Mouse (Mus musculus): ENCODE data around the gene Tcte3. TPM values are rescaled to one million over a fixed set of nuclear protein-coding genes. Genes with fewer than 3 reads are reported as not detected.
"Not testable (repeated sequence)": the region's sequence is repeated elsewhere in the genome, so short reads cannot be mapped to it uniquely, and the experiment has no call there.

The Tcte3 gene
- polyA plus RNA-seq, 1 experiment from 2014 or later = 0.74 TPM

DNA sequence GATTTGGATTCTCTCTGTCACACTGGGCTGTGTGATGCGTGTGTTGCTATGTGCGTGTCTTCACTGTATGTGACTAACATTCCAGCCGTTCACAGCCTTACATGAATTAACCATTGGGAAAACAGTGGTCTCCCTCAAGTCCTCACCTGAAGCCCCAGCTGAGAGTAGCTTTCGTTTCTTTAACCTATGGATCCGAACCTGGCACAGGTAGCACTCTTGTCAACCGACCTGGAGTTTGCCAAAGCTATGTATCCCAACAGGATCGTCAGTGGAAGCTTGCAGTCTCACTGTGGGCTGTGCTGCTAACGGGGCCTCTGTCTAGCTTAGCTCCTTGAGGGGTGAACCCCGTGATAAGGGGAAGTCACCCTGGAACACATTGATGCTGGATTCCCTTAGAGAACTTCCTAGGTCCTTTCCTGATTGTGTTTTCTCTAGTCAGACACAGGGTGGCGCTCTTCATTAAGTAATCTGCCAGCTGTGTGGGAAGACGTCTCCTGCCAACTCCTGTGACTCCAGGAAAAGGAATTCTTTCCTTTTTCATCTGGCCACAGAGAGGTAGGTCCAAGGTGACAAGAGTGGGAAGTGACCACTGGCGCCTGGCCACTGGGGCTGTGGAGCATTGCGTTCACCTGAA, 24.2 kb upstream of the Tcte3 start:
- ATAC-seq (ENCODE audit: low FRiP score) = peak; percentile 87
- Histone ChIP-seq H3K4me3 (replicated peaks) (no peak overlapping the region), H3K27ac (peak overlapping the region; percentile 74), H3K9ac (no peak overlapping the region), H3K4me1 (peaks cover 15% of the 10 kb centered on the region), H3K27me3 (no peaks in the 10 kb centered on the region), H3K4me2 (peak overlapping the region; percentile 47), H3K9me3 (no peaks in the 10 kb centered on the region), H3K36me3 (replicated peaks) (peaks cover 11% of the 10 kb centered on the region)
- WGBS = 42% methylated on average over 13 of the region's 13 CpGs

DNA sequence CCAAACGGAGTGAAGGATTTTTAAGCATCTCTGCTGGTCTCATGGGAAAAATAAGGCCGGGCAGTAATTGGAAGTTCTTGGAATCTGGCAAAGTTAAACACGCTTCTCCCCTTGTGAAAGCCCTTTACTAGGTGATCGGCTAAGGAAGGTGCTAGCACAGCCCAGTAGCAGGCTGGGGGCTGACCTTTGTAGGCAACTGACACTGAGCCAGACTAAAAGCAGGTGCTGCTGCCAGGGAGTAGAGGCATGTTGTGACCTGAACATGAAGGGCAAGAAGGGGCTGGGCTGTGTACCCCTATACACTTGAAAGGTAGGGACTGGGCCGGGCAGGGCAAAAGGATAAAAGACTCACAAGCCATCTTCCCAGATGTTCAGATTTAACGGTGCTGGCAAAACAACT, 19.1 kb upstream of the Tcte3 start:
- Histone ChIP-seq H3K4me3 (replicated peaks) (no peak overlapping the region), H3K36me3 (replicated peaks) (peaks cover 34% of the 10 kb centered on the region), H3K4me2 (no peak overlapping the region), H3K9me3 (no peaks in the 10 kb centered on the region), H3K4me1 (no peaks in the 10 kb centered on the region), H3K27ac (no peak overlapping the region), H3K9ac (no peak overlapping the region), H3K27me3 (no peaks in the 10 kb centered on the region)
- no peak for ATAC-seq (ENCODE audit: low FRiP score)
- WGBS = 90% methylated on average over 6 of the region's 6 CpGs

DNA sequence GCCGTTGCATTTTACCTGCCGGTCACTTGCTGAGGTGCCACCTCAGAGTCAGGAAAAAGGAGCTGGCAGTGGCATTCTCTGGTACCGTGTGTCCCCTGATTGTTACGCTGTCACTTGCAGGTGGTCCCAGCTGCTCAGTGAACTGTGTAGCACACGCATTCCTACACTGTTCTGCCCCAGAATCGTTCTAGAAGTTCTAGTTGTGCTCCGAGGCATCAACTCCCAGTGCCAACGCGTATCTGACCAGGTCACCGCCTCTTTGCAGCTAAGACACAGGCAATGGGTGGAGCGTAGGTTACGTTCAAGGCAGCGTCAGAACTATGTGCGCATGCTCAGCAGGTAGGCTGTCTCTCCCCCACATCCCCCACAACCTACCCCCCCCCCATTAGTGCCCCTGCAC, 18.4 kb upstream of the Tcte3 start:
- Histone ChIP-seq H3K4me1 (no peaks in the 10 kb centered on the region), H3K36me3 (replicated peaks) (peaks cover 34% of the 10 kb centered on the region), H3K9me3 (no peaks in the 10 kb centered on the region), H3K27ac (no peak overlapping the region), H3K4me2 (no peak overlapping the region), H3K27me3 (no peaks in the 10 kb centered on the region), H3K4me3 (replicated peaks) (no peak overlapping the region), H3K9ac (no peak overlapping the region)
- no peak for ATAC-seq (ENCODE audit: low FRiP score)
- 94% methylated on average over 14 of the region's 14 CpGs for WGBS

DNA sequence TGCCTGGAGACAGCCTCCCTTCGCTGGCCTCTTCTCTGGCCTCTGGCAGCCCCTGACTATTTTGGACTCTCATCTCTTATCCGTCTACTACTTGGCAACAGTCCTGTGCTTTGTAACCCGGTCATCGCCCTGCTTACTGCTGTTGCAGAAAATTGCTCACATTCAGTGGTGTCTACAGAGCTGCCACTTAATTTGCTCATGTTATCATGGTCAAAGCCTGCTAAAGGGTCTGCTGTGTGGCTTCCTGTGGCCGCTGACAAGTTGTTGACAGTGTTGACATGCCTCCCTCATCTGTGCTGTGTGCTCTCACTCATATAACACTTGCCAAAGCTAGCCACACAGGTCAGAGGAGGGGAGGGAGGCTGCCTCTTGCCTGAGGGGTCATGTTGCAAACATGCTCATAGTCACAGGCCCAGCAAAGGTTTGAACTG, 16.9 kb upstream of the Tcte3 start:
- Histone ChIP-seq H3K4me3 (replicated peaks) (no peak overlapping the region), H3K27ac (no peak overlapping the region), H3K4me1 (no peaks in the 10 kb centered on the region), H3K9me3 (no peaks in the 10 kb centered on the region), H3K36me3 (replicated peaks) (peaks cover 34% of the 10 kb centered on the region), H3K9ac (no peak overlapping the region), H3K4me2 (no peak overlapping the region), H3K27me3 (no peaks in the 10 kb centered on the region)
- WGBS = 95% methylated on average over 5 of the region's 5 CpGs
- no peak for ATAC-seq (ENCODE audit: low FRiP score)

DNA sequence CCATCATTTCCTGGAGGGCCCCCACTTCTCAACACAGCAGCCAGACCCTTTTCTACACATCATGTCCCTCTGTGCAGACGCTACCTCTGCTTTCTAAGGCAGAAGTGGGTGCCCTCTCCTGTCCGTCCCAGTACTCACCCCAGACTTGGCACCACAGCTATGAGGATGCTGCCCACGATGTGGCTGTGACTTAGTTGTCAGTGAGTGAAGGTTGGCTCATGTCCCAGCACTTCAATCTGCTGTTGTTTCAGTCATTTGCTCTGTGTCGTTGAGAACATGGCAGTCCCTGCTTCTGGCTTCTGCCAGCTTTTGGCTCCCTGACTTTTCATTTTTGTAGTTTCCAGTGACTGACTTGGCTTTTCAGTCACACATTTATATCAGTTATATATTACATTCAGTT, 14.6 kb upstream of the Tcte3 start:
- Histone ChIP-seq H3K4me3 (replicated peaks) (no peak overlapping the region), H3K27me3 (no peaks in the 10 kb centered on the region), H3K4me1 (no peaks in the 10 kb centered on the region), H3K4me2 (no peak overlapping the region), H3K27ac (no peak overlapping the region), H3K36me3 (replicated peaks) (peaks cover 24% of the 10 kb centered on the region), H3K9me3 (no peaks in the 10 kb centered on the region), H3K9ac (no peak overlapping the region)
- 93% methylated on average over 4 of the region's 4 CpGs for WGBS
- no peak for ATAC-seq (ENCODE audit: low FRiP score)

DNA sequence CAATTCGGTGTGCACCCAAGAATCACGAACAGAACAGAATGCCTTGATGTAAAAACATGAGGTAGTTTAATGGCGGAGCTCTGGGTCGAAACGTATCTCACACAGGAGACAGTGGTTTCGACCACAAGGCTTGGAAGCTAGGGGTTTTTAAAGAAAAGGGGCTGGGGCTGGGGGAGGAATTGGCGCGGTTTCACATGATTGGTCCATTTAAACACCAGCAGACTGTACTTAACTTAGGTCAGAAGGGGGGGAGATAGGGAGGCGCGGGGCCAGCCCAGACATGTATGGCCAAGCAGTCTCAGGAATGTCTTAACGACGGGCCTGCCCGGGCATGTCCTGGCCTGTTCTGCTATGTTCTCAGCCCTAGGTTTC, 12.5 kb upstream of the Tcte3 start:
- 91% methylated on average over 11 of the region's 13 CpGs for WGBS

DNA sequence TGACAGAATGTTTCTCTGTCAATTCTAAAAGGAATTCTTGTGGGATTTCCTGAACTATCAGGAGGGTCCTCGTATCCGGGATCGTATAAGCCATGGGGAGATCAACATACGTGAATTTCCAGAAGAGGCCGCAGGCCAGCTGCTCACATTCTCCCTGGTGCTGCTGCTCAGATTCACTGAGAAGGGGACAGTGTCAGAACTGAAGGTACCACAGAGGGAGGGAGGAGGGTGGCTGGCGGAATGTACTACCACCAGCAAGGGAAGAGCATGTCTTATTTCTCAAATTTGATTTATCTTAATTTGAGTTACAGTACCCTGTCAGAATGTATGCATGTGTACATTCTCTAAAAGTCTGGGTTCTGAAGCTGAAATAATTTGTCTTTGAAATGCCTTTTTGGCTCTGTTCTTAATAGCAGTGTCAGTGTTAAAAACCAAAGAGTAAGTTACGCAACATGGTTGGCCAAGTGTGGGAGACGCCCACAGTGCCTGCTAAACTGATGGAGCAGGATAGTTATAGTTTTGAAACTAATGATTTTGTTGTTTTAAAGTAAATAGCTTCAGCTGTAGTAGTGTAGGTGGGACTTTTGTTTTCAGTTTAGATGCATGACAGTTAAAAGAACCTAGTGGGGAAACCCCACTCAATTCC, 12.0 kb upstream of the Tcte3 start:
- peaks cover 17% of the 10 kb centered on the region for H3K36me3 ChIP-seq (replicated peaks)
- not testable (repeated sequence) for H3K4me2 ChIP-seq; ATAC-seq (ENCODE audit: low FRiP score); H3K4me3 ChIP-seq (replicated peaks); H3K27ac ChIP-seq; H3K9me3 ChIP-seq; H3K4me1 ChIP-seq; H3K9ac ChIP-seq; H3K27me3 ChIP-seq
- WGBS = 92% methylated on average over 6 of the region's 8 CpGs

More for the DNA sequence above, 12.5 kb upstream of the Tcte3 start:
- not testable (repeated sequence) for H3K27ac ChIP-seq; H3K4me3 ChIP-seq (replicated peaks); H3K27me3 ChIP-seq; H3K4me1 ChIP-seq; ATAC-seq (ENCODE audit: low FRiP score); H3K4me2 ChIP-seq; H3K9ac ChIP-seq; H3K9me3 ChIP-seq
- H3K36me3 ChIP-seq (replicated peaks) = peaks cover 22% of the 10 kb centered on the region

DNA sequence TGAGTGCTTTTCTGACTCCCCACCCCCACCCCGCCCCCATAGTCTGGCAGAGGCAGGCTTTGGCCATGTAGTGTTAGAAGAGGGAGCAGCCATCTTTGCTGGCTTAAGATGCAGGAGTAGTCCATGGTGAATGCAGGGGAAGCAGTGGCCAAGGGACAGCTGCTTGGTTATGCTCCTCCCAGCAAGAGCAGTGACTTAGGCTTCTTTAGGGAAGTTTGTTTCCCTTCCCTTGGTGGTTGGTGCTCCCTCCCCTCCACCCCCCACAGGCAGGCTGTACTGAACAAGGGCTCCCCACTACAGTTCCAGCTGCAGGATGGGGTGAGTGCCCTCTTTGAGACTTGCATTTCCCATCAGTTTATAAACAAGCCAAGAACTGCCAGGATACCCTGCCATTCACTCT, 11.5 kb upstream of the Tcte3 start:
- H3K9ac ChIP-seq; H3K4me3 ChIP-seq (replicated peaks); ATAC-seq (ENCODE audit: low FRiP score); H3K27me3 ChIP-seq; H3K4me2 ChIP-seq; H3K27ac ChIP-seq; H3K9me3 ChIP-seq; H3K4me1 ChIP-seq: not testable (repeated sequence)
- peaks cover 13% of the 10 kb centered on the region for H3K36me3 ChIP-seq (replicated peaks)
- WGBS = 67% methylated on average over 1 of the region's 1 CpGs

DNA sequence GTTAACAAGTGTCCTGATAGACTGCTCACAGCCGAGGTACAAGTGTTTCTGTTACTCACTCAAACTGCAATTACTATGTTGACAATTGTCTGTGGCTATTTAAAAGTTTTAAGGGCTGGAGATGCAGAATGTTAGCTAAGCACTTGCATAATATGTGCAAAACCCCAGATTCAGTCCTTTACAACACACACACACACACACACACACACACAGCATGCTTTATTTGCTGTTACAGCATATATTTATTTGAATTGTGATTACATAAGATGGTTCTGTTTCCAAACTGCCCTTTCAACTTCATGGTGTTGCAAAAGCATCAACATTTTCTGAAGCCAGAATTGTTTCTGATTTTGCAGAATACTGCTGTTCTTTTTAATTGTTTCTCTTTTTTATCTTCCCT, 9.1 kb upstream of the Tcte3 start:
- H3K4me2 ChIP-seq; H3K27ac ChIP-seq; H3K36me3 ChIP-seq (replicated peaks); H3K9ac ChIP-seq; H3K27me3 ChIP-seq; H3K4me1 ChIP-seq; ATAC-seq (ENCODE audit: low FRiP score); H3K9me3 ChIP-seq; H3K4me3 ChIP-seq (replicated peaks): not testable (repeated sequence)
- no CpG with 5 or more reads among the region's 1 CpGs for WGBS

DNA sequence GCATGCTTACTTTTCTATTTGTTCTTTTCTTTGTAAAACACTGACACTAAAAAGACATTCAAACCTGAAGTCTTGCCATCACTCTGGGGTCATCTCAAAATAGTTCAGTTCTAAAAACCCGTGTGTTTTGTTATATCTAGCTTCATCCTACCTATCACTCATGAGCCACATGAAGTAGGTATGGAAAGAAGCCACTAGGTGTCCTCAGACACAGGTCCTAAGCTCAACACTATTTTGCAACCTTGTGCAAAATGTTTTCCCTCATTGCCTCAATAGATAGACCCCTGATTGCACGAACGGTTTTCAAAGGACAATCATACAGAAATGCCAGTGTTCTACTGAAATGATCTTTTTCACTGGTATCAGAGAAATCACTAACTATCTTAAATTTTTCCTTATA, 833 bp downstream of the Tcte3 start:
- not testable (repeated sequence) for H3K4me3 ChIP-seq (replicated peaks); H3K9ac ChIP-seq; H3K36me3 ChIP-seq (replicated peaks); H3K27ac ChIP-seq; H3K27me3 ChIP-seq; H3K9me3 ChIP-seq; H3K4me2 ChIP-seq; H3K4me1 ChIP-seq
- WGBS = no CpG with 5 or more reads among the region's 3 CpGs
- 0 out of 2 replicates have a peak, but pooled peaks have one; percentile 10 for ATAC-seq (ENCODE audit: low FRiP score)

DNA sequence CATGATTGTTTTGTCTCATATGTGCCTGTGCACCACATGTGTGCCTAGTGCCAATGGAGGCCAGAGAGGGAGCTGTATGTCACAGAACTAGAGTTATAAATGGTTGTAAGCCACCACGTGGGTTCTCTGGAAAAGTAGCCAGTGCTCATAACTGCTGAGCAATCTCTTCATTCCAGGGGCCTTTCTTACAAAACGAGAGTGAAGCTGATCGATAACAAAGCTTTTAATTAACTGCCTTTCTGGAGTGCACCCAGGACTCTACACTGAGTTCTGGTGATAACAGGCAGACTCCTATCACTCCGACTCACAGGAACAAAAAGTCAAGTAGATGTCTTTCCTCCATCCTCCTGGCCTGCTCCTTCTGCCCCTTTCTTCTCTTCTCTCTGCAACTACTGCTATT, 9.9 kb downstream of the Tcte3 start:
- not testable (repeated sequence) for H3K27me3 ChIP-seq; H3K4me3 ChIP-seq (replicated peaks); H3K27ac ChIP-seq; ATAC-seq (ENCODE audit: low FRiP score); H3K9me3 ChIP-seq; H3K36me3 ChIP-seq (replicated peaks); H3K9ac ChIP-seq; H3K4me2 ChIP-seq; H3K4me1 ChIP-seq
- no CpG with 5 or more reads among the region's 4 CpGs for WGBS

DNA sequence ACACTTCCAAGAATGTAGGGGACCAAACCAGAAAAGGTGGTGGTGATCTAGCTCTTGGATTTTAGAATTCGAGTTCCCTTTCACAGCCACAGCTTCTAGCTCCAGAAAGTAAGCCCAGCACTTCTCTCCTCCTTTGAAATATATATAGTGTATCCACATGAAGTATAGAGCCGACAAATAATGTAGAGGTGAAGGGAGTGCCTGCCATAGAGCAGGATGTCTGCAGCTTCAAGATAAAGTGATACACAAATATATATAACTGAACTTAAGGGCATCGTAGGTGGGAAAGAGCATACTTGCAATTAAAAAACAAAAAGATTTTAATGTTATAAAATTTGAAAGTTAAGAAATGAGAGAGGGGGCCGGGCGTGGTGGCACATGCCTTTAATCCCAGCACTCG, 15.8 kb downstream of the Tcte3 start:
- H3K27me3 ChIP-seq; ATAC-seq (ENCODE audit: low FRiP score); H3K4me2 ChIP-seq; H3K36me3 ChIP-seq (replicated peaks); H3K27ac ChIP-seq; H3K4me1 ChIP-seq; H3K9ac ChIP-seq; H3K9me3 ChIP-seq; H3K4me3 ChIP-seq (replicated peaks): not testable (repeated sequence)
- no CpG with 5 or more reads among the region's 6 CpGs for WGBS

DNA sequence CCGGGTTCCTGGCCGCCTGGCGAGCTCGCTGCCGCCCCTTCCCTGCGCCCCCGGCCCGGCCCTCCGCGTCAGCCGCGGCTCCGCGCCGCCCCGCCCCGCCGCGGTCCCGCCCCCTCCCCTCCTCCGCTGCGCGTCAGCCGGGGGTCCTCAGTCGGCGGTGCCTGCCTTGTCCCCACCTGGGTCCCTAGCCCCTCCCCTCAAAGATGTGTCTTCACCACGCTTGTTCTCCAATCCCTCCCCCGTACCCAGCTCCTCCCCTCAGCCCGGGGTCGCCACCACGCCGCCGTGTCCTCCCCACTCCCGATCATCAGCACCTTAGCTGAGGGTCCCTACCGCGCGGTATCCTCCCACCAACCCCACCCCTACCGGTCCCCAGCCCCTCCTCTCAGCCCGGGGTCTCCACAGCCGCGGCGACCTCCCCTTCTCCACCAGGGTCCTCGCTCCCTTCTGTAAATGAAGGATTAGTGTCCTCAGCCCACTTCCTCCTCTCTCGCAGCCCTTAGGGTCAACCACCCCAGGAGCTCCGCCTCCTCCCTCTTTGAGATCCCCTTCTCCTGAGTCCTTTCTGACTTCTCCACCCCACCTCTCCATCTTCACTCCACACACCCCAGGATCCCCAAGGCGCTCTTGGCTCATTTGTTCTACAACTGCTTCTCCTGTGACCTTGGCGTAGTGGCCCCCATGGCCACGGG, 16.6 kb downstream of the Tcte3 start:
- H3K4me2 ChIP-seq; H3K9me3 ChIP-seq; H3K4me3 ChIP-seq (replicated peaks); H3K27ac ChIP-seq; H3K9ac ChIP-seq; H3K4me1 ChIP-seq; H3K27me3 ChIP-seq; H3K36me3 ChIP-seq (replicated peaks): not testable (repeated sequence)
- peak; percentile 95 for ATAC-seq (ENCODE audit: low FRiP score)
- no CpG with 5 or more reads among the region's 48 CpGs for WGBS

All from forebrain, embryonic 12.5 days (tissue).